Mouse (Mus musculus): ENCODE data around the gene Fam126a.

Gene Fam126a

GRCm38 (mm10) chr5:24040601-24041000, 10.1 kb upstream of the Fam126a start:
- no peak for DNase-seq (ENCODE audit: low spot score)

GRCm38 (mm10) chr5:24039423-24039822, 8.9 kb upstream of the Fam126a start:
- peak; percentile 58 for DNase-seq (ENCODE audit: low spot score)

GRCm38 (mm10) chr5:24038819-24039218, 8.3 kb upstream of the Fam126a start:
- no peak for DNase-seq (ENCODE audit: low spot score)

- DNase-seq (ENCODE audit: low spot score) = no peak
These were observed 7.7 kb upstream of the Fam126a start for GRCm38 (mm10) chr5:24038190-24038589.

GRCm38 (mm10) chr5:24036731-24037130, 6.2 kb upstream of the Fam126a start:
- DNase-seq (ENCODE audit: low spot score) = no peak

- no peak for DNase-seq (ENCODE audit: low spot score)
These were observed 4.5 kb upstream of the Fam126a start for GRCm38 (mm10) chr5:24034970-24035369.

GRCm38 (mm10) chr5:24034091-24034490, 3.6 kb upstream of the Fam126a start:
- DNase-seq (ENCODE audit: low spot score) = no peak

- peak; percentile 3 for DNase-seq (ENCODE audit: low spot score)
These were observed 428 bp downstream of the Fam126a start for GRCm38 (mm10) chr5:24029946-24030578.

GRCm38 (mm10) chr5:24029331-24029771, 1.1 kb downstream of the Fam126a start:
- peak; percentile 71 for DNase-seq (ENCODE audit: low spot score)

- no peak for DNase-seq (ENCODE audit: low spot score)
These were observed 5.5 kb downstream of the Fam126a start for GRCm38 (mm10) chr5:24024957-24025356.

- no peak for DNase-seq (ENCODE audit: low spot score)
These were observed 7.3 kb downstream of the Fam126a start for GRCm38 (mm10) chr5:24023226-24023625.

- DNase-seq (ENCODE audit: low spot score) = no peak
These were observed 8.8 kb downstream of the Fam126a start for GRCm38 (mm10) chr5:24021683-24022082.

GRCm38 (mm10) chr5:24020380-24020779, 10.1 kb downstream of the Fam126a start:
- no peak for DNase-seq (ENCODE audit: low spot score)

- DNase-seq (ENCODE audit: low spot score) = no peak
These were observed 10.9 kb downstream of the Fam126a start for GRCm38 (mm10) chr5:24019341-24020185.

- DNase-seq (ENCODE audit: low spot score) = no peak
These were observed 11.7 kb downstream of the Fam126a start for GRCm38 (mm10) chr5:24018621-24019261.

- no peak for DNase-seq (ENCODE audit: low spot score)
These were observed 13.6 kb downstream of the Fam126a start for GRCm38 (mm10) chr5:24016912-24017311.

- DNase-seq (ENCODE audit: low spot score) = no peak
These were observed 17.0 kb downstream of the Fam126a start for GRCm38 (mm10) chr5:24013338-24014003.

GRCm38 (mm10) chr5:23999083-23999671, 31.3 kb downstream of the Fam126a start:
- no peak for DNase-seq (ENCODE audit: low spot score)

GRCm38 (mm10) chr5:23995951-23996350, 34.5 kb downstream of the Fam126a start:
- no peak for DNase-seq (ENCODE audit: low spot score)

GRCm38 (mm10) chr5:23994929-23995328, 35.6 kb downstream of the Fam126a start:
- no peak for DNase-seq (ENCODE audit: low spot score)

GRCm38 (mm10) chr5:23994231-23994630, 36.3 kb downstream of the Fam126a start:
- no peak for DNase-seq (ENCODE audit: low spot score)

- no peak for DNase-seq (ENCODE audit: low spot score)
These were observed 37.0 kb downstream of the Fam126a start for GRCm38 (mm10) chr5:23993553-23993894.
